Mouse (Mus musculus): Measurements from ENCODE around the gene Armc2. TPM values are rescaled to one million over a fixed set of nuclear protein-coding genes. Genes with fewer than 3 reads are reported as not detected.

Armc2 gene
- polyA plus RNA-seq, 1 experiment from 2014 or later, result 0.42 TPM

GRCm38 (mm10) chr10:42048648-42049047 is 30.4 kb upstream of the Armc2 start:
- no peaks in the 10 kb centered on the region for H3K4me1 ChIP-seq (ENCODE audit: control insufficient read depth, insufficient read depth, low read length)
- no peak overlapping the region for H3K27ac ChIP-seq (ENCODE audit: low read depth, low read length)
- H3K4me3 ChIP-seq (ENCODE audit: low read length), result no peak overlapping the region
- no peak for ATAC-seq (ENCODE audit: low FRiP score, low TSS enrichment)
- no peak overlapping the region for H3K9ac ChIP-seq (ENCODE audit: low read depth, low read length)
- no peaks in the 10 kb centered on the region for H3K36me3 ChIP-seq (ENCODE audit: control insufficient read depth, insufficient read depth, low read length)
- 91% methylated on average over 8 of the region's 8 CpGs for WGBS
- no peaks in the 10 kb centered on the region for H3K9me3 ChIP-seq (ENCODE audit: control insufficient read depth, low read length)
- H3K27me3 ChIP-seq (ENCODE audit: control insufficient read depth, insufficient read depth, low read length), result no peaks in the 10 kb centered on the region
- H3K4me2 ChIP-seq (replicated peaks; ENCODE audit: low read depth, low read length), result no peak overlapping the region

GRCm38 (mm10) chr10:42044574-42044973 is 26.3 kb upstream of the Armc2 start:
- H3K4me2 ChIP-seq (replicated peaks; ENCODE audit: low read depth, low read length), result no peak overlapping the region
- no peaks in the 10 kb centered on the region for H3K27me3 ChIP-seq (ENCODE audit: control insufficient read depth, insufficient read depth, low read length)
- no peak overlapping the region for H3K4me3 ChIP-seq (ENCODE audit: low read length)
- H3K9ac ChIP-seq (ENCODE audit: low read depth, low read length), result no peak overlapping the region
- WGBS, result 71% methylated on average over 10 of the region's 10 CpGs
- H3K9me3 ChIP-seq (ENCODE audit: control insufficient read depth, low read length), result no peaks in the 10 kb centered on the region
- no peaks in the 10 kb centered on the region for H3K36me3 ChIP-seq (ENCODE audit: control insufficient read depth, insufficient read depth, low read length)
- no peak for ATAC-seq (ENCODE audit: low FRiP score, low TSS enrichment)
- no peaks in the 10 kb centered on the region for H3K4me1 ChIP-seq (ENCODE audit: control insufficient read depth, insufficient read depth, low read length)
- no peak overlapping the region for H3K27ac ChIP-seq (ENCODE audit: low read depth, low read length)

- ATAC-seq (ENCODE audit: low FRiP score, low TSS enrichment), result no peak
- Histone ChIP-seq H3K4me3 (ENCODE audit: low read length) (no peak overlapping the region), H3K27ac (ENCODE audit: low read depth, low read length) (no peak overlapping the region), H3K4me2 (replicated peaks; ENCODE audit: low read depth, low read length) (no peak overlapping the region), H3K36me3 (ENCODE audit: control insufficient read depth, insufficient read depth, low read length) (no peaks in the 10 kb centered on the region), H3K9me3 (ENCODE audit: control insufficient read depth, low read length) (no peaks in the 10 kb centered on the region), H3K4me1 (ENCODE audit: control insufficient read depth, insufficient read depth, low read length) (0 out of 2 replicates have a peak, but pooled peaks cover 3% of the 10 kb centered on the region), H3K9ac (ENCODE audit: low read depth, low read length) (no peak overlapping the region), H3K27me3 (ENCODE audit: control insufficient read depth, insufficient read depth, low read length) (no peaks in the 10 kb centered on the region)
- over 99% methylated on average over 3 of the region's 3 CpGs for WGBS
These were observed 25.1 kb upstream of the Armc2 start for GRCm38 (mm10) chr10:42043307-42043706.

GRCm38 (mm10) chr10:42042881-42043280 is 24.6 kb upstream of the Armc2 start:
- Histone ChIP-seq H3K9ac (ENCODE audit: low read depth, low read length) (no peak overlapping the region), H3K27ac (ENCODE audit: low read depth, low read length) (no peak overlapping the region), H3K4me1 (ENCODE audit: control insufficient read depth, insufficient read depth, low read length) (0 out of 2 replicates have a peak, but pooled peaks cover 3% of the 10 kb centered on the region), H3K9me3 (ENCODE audit: control insufficient read depth, low read length) (no peaks in the 10 kb centered on the region), H3K4me2 (replicated peaks; ENCODE audit: low read depth, low read length) (no peak overlapping the region), H3K4me3 (ENCODE audit: low read length) (no peak overlapping the region), H3K27me3 (ENCODE audit: control insufficient read depth, insufficient read depth, low read length) (no peaks in the 10 kb centered on the region), H3K36me3 (ENCODE audit: control insufficient read depth, insufficient read depth, low read length) (no peaks in the 10 kb centered on the region)
- no peak for ATAC-seq (ENCODE audit: low FRiP score, low TSS enrichment)
- 76% methylated on average over 1 of the region's 1 CpGs for WGBS

GRCm38 (mm10) chr10:42042087-42042486 is 23.8 kb upstream of the Armc2 start:
- H3K27ac ChIP-seq (ENCODE audit: low read depth, low read length), result no peak overlapping the region
- ATAC-seq (ENCODE audit: low FRiP score, low TSS enrichment), result no peak

GRCm38 (mm10) chr10:42038571-42038970 is 20.3 kb upstream of the Armc2 start:
- H3K4me2 ChIP-seq (replicated peaks; ENCODE audit: low read depth, low read length), result no peak overlapping the region
- H3K4me3 ChIP-seq (ENCODE audit: low read length), result no peak overlapping the region
- 18% methylated on average over 10 of the region's 10 CpGs for WGBS
- no peak overlapping the region for H3K9ac ChIP-seq (ENCODE audit: low read depth, low read length)
- no peaks in the 10 kb centered on the region for H3K27me3 ChIP-seq (ENCODE audit: control insufficient read depth, insufficient read depth, low read length)
- no peak overlapping the region for H3K27ac ChIP-seq (ENCODE audit: low read depth, low read length)
- no peak for ATAC-seq (ENCODE audit: low FRiP score, low TSS enrichment)
- no peaks in the 10 kb centered on the region for H3K9me3 ChIP-seq (ENCODE audit: control insufficient read depth, low read length)
- no peaks in the 10 kb centered on the region for H3K36me3 ChIP-seq (ENCODE audit: control insufficient read depth, insufficient read depth, low read length)
- H3K4me1 ChIP-seq (ENCODE audit: control insufficient read depth, insufficient read depth, low read length), result 0 out of 2 replicates have a peak, but pooled peaks cover 3% of the 10 kb centered on the region

More at GRCm38 (mm10) chr10:42042087-42042486, 23.8 kb upstream of the Armc2 start:
- Histone ChIP-seq H3K36me3 (ENCODE audit: control insufficient read depth, insufficient read depth, low read length) (no peaks in the 10 kb centered on the region), H3K4me1 (ENCODE audit: control insufficient read depth, insufficient read depth, low read length) (0 out of 2 replicates have a peak, but pooled peaks cover 3% of the 10 kb centered on the region), H3K4me3 (ENCODE audit: low read length) (no peak overlapping the region), H3K4me2 (replicated peaks; ENCODE audit: low read depth, low read length) (no peak overlapping the region), H3K9ac (ENCODE audit: low read depth, low read length) (no peak overlapping the region), H3K9me3 (ENCODE audit: control insufficient read depth, low read length) (no peaks in the 10 kb centered on the region), H3K27me3 (ENCODE audit: control insufficient read depth, insufficient read depth, low read length) (no peaks in the 10 kb centered on the region)
- 53% methylated on average over 7 of the region's 7 CpGs for WGBS

- 0 out of 2 replicates have a peak, but pooled peaks cover 3% of the 10 kb centered on the region for H3K4me1 ChIP-seq (ENCODE audit: control insufficient read depth, insufficient read depth, low read length)
- H3K9ac ChIP-seq (ENCODE audit: low read depth, low read length), result no peak overlapping the region
- 22% methylated on average over 7 of the region's 7 CpGs for WGBS
- H3K27me3 ChIP-seq (ENCODE audit: control insufficient read depth, insufficient read depth, low read length), result no peaks in the 10 kb centered on the region
- no peak for ATAC-seq (ENCODE audit: low FRiP score, low TSS enrichment)
- H3K4me3 ChIP-seq (ENCODE audit: low read length), result no peak overlapping the region
- no peaks in the 10 kb centered on the region for H3K36me3 ChIP-seq (ENCODE audit: control insufficient read depth, insufficient read depth, low read length)
- no peak overlapping the region for H3K27ac ChIP-seq (ENCODE audit: low read depth, low read length)
- H3K9me3 ChIP-seq (ENCODE audit: control insufficient read depth, low read length), result no peaks in the 10 kb centered on the region
- H3K4me2 ChIP-seq (replicated peaks; ENCODE audit: low read depth, low read length), result no peak overlapping the region
These were observed 19.1 kb upstream of the Armc2 start for GRCm38 (mm10) chr10:42037301-42037870.

GRCm38 (mm10) chr10:42036846-42037245 is 18.6 kb upstream of the Armc2 start:
- H3K27ac ChIP-seq (ENCODE audit: low read depth, low read length), result no peak overlapping the region
- H3K4me3 ChIP-seq (ENCODE audit: low read length), result no peak overlapping the region
- no peak for ATAC-seq (ENCODE audit: low FRiP score, low TSS enrichment)
- WGBS, result 51% methylated on average over 4 of the region's 4 CpGs
- 0 out of 2 replicates have a peak, but pooled peaks cover 3% of the 10 kb centered on the region for H3K4me1 ChIP-seq (ENCODE audit: control insufficient read depth, insufficient read depth, low read length)
- H3K36me3 ChIP-seq (ENCODE audit: control insufficient read depth, insufficient read depth, low read length), result no peaks in the 10 kb centered on the region
- H3K27me3 ChIP-seq (ENCODE audit: control insufficient read depth, insufficient read depth, low read length), result no peaks in the 10 kb centered on the region
- H3K9me3 ChIP-seq (ENCODE audit: control insufficient read depth, low read length), result no peaks in the 10 kb centered on the region
- H3K9ac ChIP-seq (ENCODE audit: low read depth, low read length), result no peak overlapping the region
- H3K4me2 ChIP-seq (replicated peaks; ENCODE audit: low read depth, low read length), result no peak overlapping the region

- ATAC-seq (ENCODE audit: low FRiP score, low TSS enrichment), result no peak
- H3K27me3 ChIP-seq (ENCODE audit: control insufficient read depth, insufficient read depth, low read length), result no peaks in the 10 kb centered on the region
- no peak overlapping the region for H3K4me3 ChIP-seq (ENCODE audit: low read length)
- H3K9ac ChIP-seq (ENCODE audit: low read depth, low read length), result no peak overlapping the region
- no peaks in the 10 kb centered on the region for H3K9me3 ChIP-seq (ENCODE audit: control insufficient read depth, low read length)
- H3K4me1 ChIP-seq (ENCODE audit: control insufficient read depth, insufficient read depth, low read length), result 0 out of 2 replicates have a peak, but pooled peaks cover 3% of the 10 kb centered on the region
- no peaks in the 10 kb centered on the region for H3K36me3 ChIP-seq (ENCODE audit: control insufficient read depth, insufficient read depth, low read length)
- H3K27ac ChIP-seq (ENCODE audit: low read depth, low read length), result no peak overlapping the region
- WGBS, result 82% methylated on average over 3 of the region's 3 CpGs
- H3K4me2 ChIP-seq (replicated peaks; ENCODE audit: low read depth, low read length), result no peak overlapping the region
These were observed 15.3 kb upstream of the Armc2 start for GRCm38 (mm10) chr10:42033571-42033970.

Measured in kidney, embryonic 14.5 days (tissue).